Mouse (Mus musculus) lung, embryonic 15.5 days (tissue): Measurements from ENCODE around the gene Actr8. TPM values are rescaled to one million over a fixed set of nuclear protein-coding genes. Genes with fewer than 3 reads are reported as not detected.
A peak's percentile ranks its signal among the peaks of the same experiment; 100 is the strongest.

ENCODE experiments used
- ATAC-seq: fragments of 200-750 bp; cut with Nextera tagmentation; 2 replicates; pipeline ENCODE4 v1.8.0; 2017; ENCODE audit warnings: moderate number of reproducible peaks, borderline replicate concordance; ENCODE audit not compliant: low FRiP score, low TSS enrichment; ENCODE audit errors: extremely low read depth
- H3K27ac ChIP-seq: fragments of 300-500 bp; sonication (generic); 2 replicates; pipeline ENCODE4 v1.5.1; 2015; ENCODE audit warnings: moderate library complexity, mild to moderate bottlenecking, inconsistent platforms
- H3K27me3 ChIP-seq: fragments of 300-500 bp; sonication (generic); 2 replicates; pipeline ENCODE4 v1.6.1; 2015; ENCODE audit warnings: inconsistent platforms
- H3K36me3 ChIP-seq: fragments of 300-500 bp; sonication (generic); 2 replicates; pipeline ENCODE4 v1.6.1; 2015; ENCODE audit warnings: inconsistent platforms
- H3K4me1 ChIP-seq: fragments of 300-500 bp; sonication (generic); 2 replicates; pipeline ENCODE4 v1.6.1; 2015; ENCODE audit warnings: inconsistent platforms
- H3K4me2 ChIP-seq: fragments of 300-500 bp; sonication (generic); 2 replicates; pipeline ENCODE4 v1.6.1; 2015; ENCODE audit warnings: inconsistent platforms, mild to moderate bottlenecking, moderate library complexity
- H3K4me3 ChIP-seq: fragments of 300-500 bp; sonication (generic); 2 replicates; pipeline ENCODE4 v1.5.1; 2015; ENCODE audit warnings: mild to moderate bottlenecking, inconsistent platforms
- H3K9ac ChIP-seq: fragments of 300-500 bp; sonication (generic); 2 replicates; pipeline ENCODE4 v1.6.1; 2015; ENCODE audit warnings: inconsistent platforms
- H3K9me3 ChIP-seq: fragments of 300-500 bp; sonication (generic); 2 replicates; pipeline ENCODE4 v1.6.1; 2016; ENCODE audit warnings: inconsistent platforms
- WGBS: fragments of 180-500 bp; shearing (Covaris S2); methylation state at CpG from one replicate; pipeline ENCODE4 v1.1.7; 2015; 5-methylcytosine and 5-hydroxymethylcytosine counted together
- polyA plus RNA-seq: library from polyadenylated mRNA; unstranded; fragments of >200 nt; fragmentation: Nextera tagmentation; extraction: Ambion mirVana; gene quantifications from 2 replicates; pipeline ENCODE4 v1.2.1, GENCODE M21; 2015

The Actr8 gene
- polyA plus RNA-seq, result 64.3 and 69.8 TPM in 2 replicates

DNA sequence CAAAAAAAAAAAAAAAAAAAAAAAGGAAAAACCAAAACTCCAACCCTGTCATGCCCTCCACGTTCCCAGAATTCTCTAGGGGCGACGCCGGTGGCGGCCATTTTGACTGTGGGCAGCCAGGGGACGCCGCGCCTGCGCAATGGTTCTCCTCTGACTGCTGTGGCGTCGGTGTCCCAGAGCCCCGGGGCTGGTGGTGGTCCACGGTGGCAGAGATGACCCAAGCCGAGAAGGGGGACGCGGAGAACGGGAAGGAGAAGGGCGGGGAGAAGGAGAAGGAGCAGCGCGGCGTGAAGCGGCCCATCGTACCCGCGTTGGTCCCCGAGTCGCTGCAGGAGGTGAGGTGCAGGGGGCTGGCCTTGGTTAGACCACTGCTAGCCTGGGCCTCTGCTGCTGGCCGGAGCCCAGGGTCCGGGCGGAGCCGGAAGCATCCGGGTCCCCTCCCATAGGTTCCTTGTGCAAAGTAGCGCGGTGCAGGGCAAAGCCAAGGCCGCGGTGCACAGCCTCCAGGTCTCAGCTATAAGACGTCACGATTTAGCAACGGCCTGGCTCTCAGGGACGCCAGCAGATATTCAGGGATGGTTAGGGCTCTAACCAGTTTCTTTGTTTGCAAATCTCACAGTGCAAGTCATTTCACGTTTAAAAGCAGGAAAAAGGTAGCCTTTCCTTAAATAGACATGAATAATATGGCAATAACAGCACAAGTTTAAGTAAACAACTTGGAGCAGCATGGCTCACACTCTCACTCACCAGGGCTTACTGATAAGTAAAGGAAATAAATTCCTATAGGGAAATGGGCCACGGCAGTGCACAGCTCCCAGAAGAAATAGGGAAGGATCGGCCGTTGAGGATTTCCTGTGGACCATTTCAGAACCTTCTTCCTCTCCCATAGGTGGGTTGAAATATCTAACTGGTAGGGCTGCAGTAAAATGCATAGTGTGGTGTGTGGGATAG is at the start of gene Actr8:
TSS of gene Actr8 (plus strand) at position 84 of the 951 bp plus-strand sequence.
- 2% methylated on average over 44 of the region's 44 CpGs for WGBS
- H3K9me3 ChIP-seq, result no peaks in the 10 kb centered on the region
- peaks cover 10% of the 10 kb centered on the region; the same call in 1 of the 2 replicates for H3K4me1 ChIP-seq
- H3K4me3 ChIP-seq, result peak within 1 kb of the TSS; percentile 78
- ATAC-seq, result peak; percentile 99
- peak within 1 kb of the TSS; percentile 76 for H3K4me2 ChIP-seq
- H3K27ac ChIP-seq, result peak within 1 kb of the TSS; percentile 95
- peaks cover 51% of the 10 kb centered on the region for H3K36me3 ChIP-seq
- no peaks in the 10 kb centered on the region for H3K27me3 ChIP-seq
- peak within 1 kb of the TSS; percentile 91 for H3K9ac ChIP-seq

DNA sequence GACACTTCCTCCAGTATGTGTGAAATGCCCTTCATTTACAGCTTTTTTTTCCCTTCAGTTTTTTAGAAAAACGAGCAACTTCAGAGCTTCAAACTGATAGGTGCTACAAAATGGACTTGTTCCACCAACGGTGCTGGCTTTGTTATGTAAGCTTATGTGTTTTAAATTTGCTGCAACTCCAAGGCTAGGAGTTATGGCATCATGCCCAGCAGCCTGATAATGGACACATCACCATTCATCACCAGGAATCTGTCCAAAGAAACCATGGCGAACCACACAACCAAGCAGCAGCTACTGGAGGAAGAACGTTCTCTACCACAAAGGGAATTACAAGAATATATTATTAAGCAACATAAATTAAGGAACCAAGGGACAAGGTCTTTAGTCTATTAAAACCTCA is 49.2 kb upstream of the Actr8 start:
- no peak overlapping the region for H3K4me3 ChIP-seq
- H3K27me3 ChIP-seq, result no peaks in the 10 kb centered on the region
- H3K9ac ChIP-seq, result no peak overlapping the region
- WGBS, result 61% methylated on average over 4 of the region's 4 CpGs
- ATAC-seq, result no peak
- H3K36me3 ChIP-seq, result no peaks in the 10 kb centered on the region
- no peak overlapping the region for H3K27ac ChIP-seq
- no peaks in the 10 kb centered on the region for H3K9me3 ChIP-seq
- no peak overlapping the region for H3K4me2 ChIP-seq
- no peaks in the 10 kb centered on the region for H3K4me1 ChIP-seq

DNA sequence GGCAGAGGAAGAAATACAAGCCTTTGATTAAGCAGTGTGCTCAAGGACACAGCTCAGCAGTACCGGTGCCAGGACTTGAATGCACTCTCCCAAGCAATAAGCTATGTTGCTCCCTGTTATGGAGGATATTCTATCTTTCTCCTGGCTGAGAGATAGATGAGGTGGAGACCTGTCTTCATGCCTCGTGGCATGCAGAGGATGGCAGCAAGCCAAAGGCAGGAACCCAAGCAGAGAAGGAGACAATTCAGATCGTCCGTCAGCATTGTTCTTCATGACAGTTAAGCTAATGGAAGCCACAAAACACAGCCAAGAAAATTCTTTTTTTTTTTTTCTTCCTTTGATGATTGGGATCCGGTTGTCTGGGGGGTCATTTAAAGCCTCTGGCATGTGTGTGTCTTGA is 42.6 kb upstream of the Actr8 start:
- no peaks in the 10 kb centered on the region for H3K27me3 ChIP-seq
- no peak overlapping the region for H3K9ac ChIP-seq
- H3K27ac ChIP-seq, result no peak overlapping the region
- no peak for ATAC-seq
- H3K9me3 ChIP-seq, result no peaks in the 10 kb centered on the region
- H3K4me1 ChIP-seq, result no peaks in the 10 kb centered on the region
- H3K4me3 ChIP-seq, result no peak overlapping the region
- 40% methylated on average over 5 of the region's 5 CpGs for WGBS
- no peak overlapping the region for H3K4me2 ChIP-seq
- no peaks in the 10 kb centered on the region for H3K36me3 ChIP-seq

DNA sequence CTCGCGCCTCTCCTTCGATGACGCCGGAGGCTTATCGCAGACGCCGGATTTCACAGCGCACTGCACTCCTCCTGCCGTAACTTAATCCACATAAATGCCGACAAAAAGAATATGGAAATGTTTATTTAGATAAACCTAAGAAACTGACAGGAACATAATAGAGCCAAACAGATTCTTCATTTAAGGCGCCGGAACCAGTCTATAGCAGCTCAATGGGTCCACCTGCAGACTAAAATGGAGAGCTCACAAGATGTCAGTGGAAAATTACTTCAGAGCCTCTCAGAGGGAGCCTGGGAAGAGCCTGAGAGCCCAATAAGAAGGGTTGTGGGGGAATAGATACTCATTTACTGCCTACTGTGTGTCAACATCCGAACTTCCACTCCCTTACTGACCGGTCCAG is 40.7 kb upstream of the Actr8 start:
- no peak overlapping the region for H3K4me3 ChIP-seq
- no peaks in the 10 kb centered on the region for H3K36me3 ChIP-seq
- H3K9me3 ChIP-seq, result no peaks in the 10 kb centered on the region
- no peaks in the 10 kb centered on the region for H3K4me1 ChIP-seq
- 75% methylated on average over 15 of the region's 15 CpGs for WGBS
- peaks cover 11% of the 10 kb centered on the region; the same call in 1 of the 2 replicates for H3K27me3 ChIP-seq
- H3K27ac ChIP-seq, result no peak overlapping the region
- H3K4me2 ChIP-seq, result no peak overlapping the region
- ATAC-seq, result no peak
- no peak overlapping the region for H3K9ac ChIP-seq

DNA sequence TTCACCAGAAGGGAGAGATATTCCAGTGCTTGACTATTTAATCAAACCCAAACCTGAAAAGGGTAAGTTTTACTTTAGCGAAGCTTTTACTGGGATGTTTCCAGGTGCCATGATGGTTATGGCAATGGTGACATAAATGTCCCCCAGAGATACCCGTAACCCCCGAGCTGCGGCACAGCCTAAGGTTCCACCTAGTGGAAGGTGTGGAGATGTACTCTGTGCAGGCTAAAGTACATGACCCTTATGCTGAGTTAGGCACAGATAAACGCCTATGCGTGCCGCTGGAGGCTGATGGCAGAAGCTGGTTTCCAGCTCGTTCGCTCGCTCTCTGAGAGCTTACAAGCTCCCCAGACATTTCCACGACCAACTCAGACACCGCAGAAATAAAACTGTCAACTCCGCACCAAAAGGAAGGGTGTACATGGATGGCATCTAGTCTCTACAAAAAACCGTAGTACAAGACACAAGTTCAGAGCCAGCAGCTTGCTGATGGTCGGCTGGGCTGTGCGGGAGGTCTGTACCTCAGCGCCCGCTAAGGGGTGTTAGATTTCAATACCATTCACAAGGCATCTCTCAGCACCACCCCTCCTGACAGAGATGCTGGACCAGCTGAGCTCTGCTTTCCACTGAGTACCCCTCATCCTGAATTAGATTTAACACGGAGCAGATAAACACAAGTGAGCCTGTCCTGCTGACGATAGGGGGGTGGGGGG is 38.4 kb upstream of the Actr8 start:
- H3K27ac ChIP-seq, result no peak overlapping the region
- H3K36me3 ChIP-seq, result no peaks in the 10 kb centered on the region
- no peaks in the 10 kb centered on the region for H3K4me1 ChIP-seq
- no peak overlapping the region for H3K4me2 ChIP-seq
- no peak; the same call in 1 of the 2 replicates for ATAC-seq
- 33% methylated on average over 20 of the region's 20 CpGs for WGBS
- H3K27me3 ChIP-seq, result peaks cover 11% of the 10 kb centered on the region; the same call in 1 of the 2 replicates
- no peak overlapping the region for H3K4me3 ChIP-seq
- H3K9ac ChIP-seq, result no peak overlapping the region
- no peaks in the 10 kb centered on the region for H3K9me3 ChIP-seq

DNA sequence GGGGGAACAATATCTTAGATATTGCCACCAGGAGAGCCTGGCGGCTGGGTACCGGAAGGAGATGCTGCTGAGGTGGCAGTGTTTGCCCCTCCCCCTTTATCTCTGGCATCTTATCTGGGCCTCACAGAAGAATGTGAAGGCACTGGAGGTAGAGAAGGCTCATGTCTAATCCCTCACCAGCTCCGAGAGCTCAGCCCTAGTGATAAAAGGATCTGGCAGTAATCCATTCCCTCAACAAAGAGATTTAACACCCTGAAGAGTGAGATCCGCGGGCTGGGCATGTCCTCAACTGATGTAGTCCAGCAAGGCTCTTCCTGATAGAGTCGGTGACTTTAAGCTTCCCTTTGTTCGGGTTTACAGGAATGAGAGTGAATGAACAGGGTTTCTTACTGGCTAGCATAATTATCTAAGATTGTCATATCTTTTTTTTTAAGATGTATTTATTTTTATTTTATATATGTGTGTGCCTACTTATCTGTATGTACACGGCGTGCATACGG is 37.8 kb upstream of the Actr8 start:
- 11% methylated on average over 10 of the region's 10 CpGs for WGBS
- no peak overlapping the region for H3K9ac ChIP-seq
- H3K27ac ChIP-seq, result no peak overlapping the region
- H3K9me3 ChIP-seq, result no peaks in the 10 kb centered on the region
- H3K4me1 ChIP-seq, result no peaks in the 10 kb centered on the region
- peaks cover 11% of the 10 kb centered on the region; the same call in 1 of the 2 replicates for H3K27me3 ChIP-seq
- no peak for ATAC-seq
- no peaks in the 10 kb centered on the region for H3K36me3 ChIP-seq
- H3K4me2 ChIP-seq, result no peak overlapping the region
- no peak overlapping the region for H3K4me3 ChIP-seq

DNA sequence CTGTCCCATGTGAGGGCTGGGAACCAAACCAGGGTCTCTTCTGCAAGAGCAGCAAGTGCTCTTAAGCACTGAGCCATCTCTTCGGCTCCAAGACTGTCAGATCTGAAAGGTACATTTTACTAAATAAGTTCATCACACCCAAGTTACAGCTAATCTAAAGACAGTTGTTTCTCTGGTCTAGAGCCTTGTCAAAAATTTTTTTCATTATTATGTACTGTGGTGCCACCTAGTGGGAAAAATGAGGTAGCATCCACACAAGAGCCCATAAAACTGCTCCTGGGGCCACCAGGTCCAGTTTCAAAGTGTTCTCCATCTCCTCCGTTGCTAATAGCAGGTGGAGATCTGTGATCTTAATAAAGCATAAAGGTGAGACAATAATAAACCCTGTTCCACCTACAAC is 37.3 kb upstream of the Actr8 start:
- ATAC-seq, result no peak
- Histone ChIP-seq H3K36me3 (no peaks in the 10 kb centered on the region), H3K9me3 (no peaks in the 10 kb centered on the region), H3K4me2 (no peak overlapping the region), H3K27me3 (peaks cover 11% of the 10 kb centered on the region; the same call in 1 of the 2 replicates), H3K27ac (no peak overlapping the region), H3K4me1 (no peaks in the 10 kb centered on the region), H3K9ac (no peak overlapping the region), H3K4me3 (no peak overlapping the region)
- WGBS, result 0% methylated on average over 2 of the region's 2 CpGs

DNA sequence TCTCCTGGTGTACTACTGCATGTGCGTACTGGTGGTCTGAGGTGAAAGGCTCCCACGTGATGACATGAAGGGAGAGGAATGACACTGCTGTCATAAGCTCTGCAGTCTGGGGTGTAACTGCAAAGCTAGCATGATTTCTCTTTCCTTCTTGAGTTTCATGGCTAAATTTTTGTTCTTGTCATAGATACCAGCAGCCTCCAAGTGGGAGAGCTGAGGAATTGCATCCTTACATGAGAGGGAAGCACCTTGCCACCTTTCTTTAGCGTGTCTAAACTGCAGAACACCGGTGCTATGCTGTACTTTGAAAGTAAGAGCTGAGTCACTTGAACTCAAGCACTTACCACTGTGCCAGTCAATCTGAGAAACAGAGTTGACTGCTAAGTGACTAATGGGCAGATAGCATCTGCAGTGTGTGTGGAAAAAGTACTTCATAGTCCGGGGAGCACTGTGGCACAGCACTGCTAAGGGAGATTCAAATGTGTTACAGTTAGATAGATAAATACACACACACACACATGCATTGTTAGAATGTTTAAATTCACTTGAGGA is 31.3 kb upstream of the Actr8 start:
- no peaks in the 10 kb centered on the region for H3K4me1 ChIP-seq
- peaks cover 3% of the 10 kb centered on the region; the same call in 1 of the 2 replicates for H3K27me3 ChIP-seq
- H3K9me3 ChIP-seq, result no peaks in the 10 kb centered on the region
- WGBS, result 60% methylated on average over 5 of the region's 5 CpGs
- no peak overlapping the region for H3K4me2 ChIP-seq
- no peak overlapping the region for H3K27ac ChIP-seq
- no peak for ATAC-seq
- no peaks in the 10 kb centered on the region for H3K36me3 ChIP-seq
- H3K4me3 ChIP-seq, result no peak overlapping the region
- no peak overlapping the region for H3K9ac ChIP-seq

DNA sequence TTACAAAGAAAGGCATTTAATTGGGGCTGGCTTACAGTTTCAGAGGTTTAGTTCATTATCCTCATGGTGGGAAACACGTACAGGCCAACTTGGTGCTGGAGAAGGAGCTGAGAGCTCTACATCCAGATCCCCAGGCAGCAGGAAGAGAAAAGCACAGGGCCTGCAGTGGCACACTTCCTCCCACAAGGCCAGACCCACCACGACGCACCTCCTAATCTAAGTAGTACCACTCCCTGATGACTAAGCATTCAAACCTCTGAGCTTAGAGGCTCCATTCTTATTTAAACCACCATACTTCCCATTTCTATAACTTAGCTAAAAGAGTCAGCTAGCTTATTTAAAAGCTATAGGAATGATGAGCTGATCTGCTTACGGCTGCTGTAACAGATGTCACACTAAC is 27.3 kb upstream of the Actr8 start:
- no peaks in the 10 kb centered on the region for H3K27me3 ChIP-seq
- no peak overlapping the region for H3K4me2 ChIP-seq
- no peak for ATAC-seq
- H3K4me1 ChIP-seq, result no peaks in the 10 kb centered on the region
- WGBS, result 71% methylated on average over 4 of the region's 4 CpGs
- H3K9me3 ChIP-seq, result no peaks in the 10 kb centered on the region
- no peak overlapping the region for H3K27ac ChIP-seq
- no peaks in the 10 kb centered on the region for H3K36me3 ChIP-seq
- H3K4me3 ChIP-seq, result no peak overlapping the region
- H3K9ac ChIP-seq, result no peak overlapping the region

DNA sequence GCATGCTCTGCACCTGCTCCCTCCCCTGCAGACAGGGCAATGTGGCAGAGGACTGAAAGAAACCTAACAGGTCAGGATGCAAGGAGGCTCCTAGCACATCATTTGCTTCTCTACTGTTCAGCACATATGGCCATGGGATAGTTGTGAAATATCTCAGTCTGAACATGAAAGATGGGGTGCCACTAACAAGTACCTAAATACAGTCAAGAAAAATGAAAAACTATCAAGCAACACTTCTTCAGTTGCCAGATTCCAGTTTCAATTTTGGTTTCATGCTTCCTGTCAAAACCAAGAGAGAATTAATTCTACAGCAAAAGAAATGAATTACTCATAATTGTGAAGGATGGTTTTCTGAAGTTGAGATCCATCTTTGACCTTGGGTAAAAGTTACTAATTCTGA is 20.7 kb upstream of the Actr8 start:
- Histone ChIP-seq H3K27me3 (no peaks in the 10 kb centered on the region), H3K36me3 (no peaks in the 10 kb centered on the region), H3K9ac (no peak overlapping the region), H3K4me2 (no peak overlapping the region), H3K4me1 (no peaks in the 10 kb centered on the region), H3K9me3 (no peaks in the 10 kb centered on the region), H3K27ac (no peak overlapping the region), H3K4me3 (no peak overlapping the region)
- no peak for ATAC-seq

DNA sequence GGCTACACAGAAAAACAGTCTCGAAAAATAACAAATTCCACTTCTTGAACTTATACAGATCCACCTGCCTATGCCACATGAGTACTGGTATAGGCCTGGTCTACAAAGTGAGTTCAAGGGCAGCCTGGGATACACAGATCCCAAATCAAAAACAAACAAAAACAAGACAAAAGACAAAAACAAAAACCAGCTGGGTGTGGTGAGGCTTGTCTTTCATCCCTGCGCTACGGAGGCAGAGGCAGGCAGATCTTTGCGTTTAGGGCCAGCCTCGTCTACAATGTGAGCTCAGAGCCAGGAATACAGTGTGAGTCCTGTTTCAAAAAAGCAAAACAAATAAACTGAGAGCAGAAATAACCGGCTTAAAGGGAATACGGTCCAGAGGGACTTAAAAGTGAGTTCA is 10.5 kb upstream of the Actr8 start:
- peak overlapping the region; percentile 44 for H3K9ac ChIP-seq
- ATAC-seq, result 0 out of 2 replicates have a peak, but pooled peaks have one; percentile 0
- no peaks in the 10 kb centered on the region for H3K9me3 ChIP-seq
- H3K27me3 ChIP-seq, result no peaks in the 10 kb centered on the region
- H3K36me3 ChIP-seq, result peaks cover 24% of the 10 kb centered on the region
- H3K27ac ChIP-seq, result peak overlapping the region; percentile 65; the same call in 1 of the 2 replicates
- H3K4me2 ChIP-seq, result peak overlapping the region; percentile 74
- H3K4me3 ChIP-seq, result peak overlapping the region; percentile 70
- peaks cover 10% of the 10 kb centered on the region for H3K4me1 ChIP-seq
- WGBS, result 55% methylated on average over 7 of the region's 7 CpGs
